Mouse (Mus musculus) heart, postnatal 25 days (tissue): ENCODE data around the gene Cd200. TPM values are rescaled to one million over a fixed set of nuclear protein-coding genes. Genes with fewer than 3 reads are reported as not detected.
"Not testable (repeated sequence)": the region's sequence is repeated elsewhere in the genome, so short reads cannot be mapped to it uniquely, and the experiment has no call there.

Source experiments
- DNase-seq: peaks from one replicate; pipeline ENCODE4 v3.0.0; 2022; ENCODE audit warnings: low spot score
- intact Hi-C: fragments of 180-260 bp; cut with DNase I; formaldehyde crosslinking; loops from one replicate; pipeline ENCODE4 v1.15.1; 2025
- total RNA-seq, 2 experiments: library from RNA; stranded (reverse); gene quantifications; 2 replicates each; pipeline ENCODE4 v1.2.3; 2021

Gene Cd200
- total RNA-seq, result 10 to 100 TPM; 60.5 to 61.8 TPM

GRCm38 (mm10) chr16:45408425-45409063 lies at the start of gene Cd200:
TSS of gene Cd200 (minus strand) at chr16:45409053.
- DNase-seq, result peak; percentile 50
- intact Hi-C loops, result loop anchor here (5.0 kb wide), 1 partner anchor 41 kb away; no protein-coding TSS in a partner anchor

GRCm38 (mm10) chr16:45454762-45455161 lies 45.9 kb upstream of the Cd200 start:
- DNase-seq, result no peak

GRCm38 (mm10) chr16:45437230-45437739 lies 28.4 kb upstream of the Cd200 start:
- intact Hi-C loops, result loop anchor here (10.0 kb wide), 1 partner anchor 158 kb away; no protein-coding TSS in a partner anchor
- no peak for DNase-seq

More at GRCm38 (mm10) chr16:45454762-45455161, 45.9 kb upstream of the Cd200 start:
- intact Hi-C loops, result no loop called here

GRCm38 (mm10) chr16:45435591-45435990 lies 26.7 kb upstream of the Cd200 start:
- intact Hi-C loops, result loop anchor here (10.0 kb wide), 1 partner anchor 159 kb away; no protein-coding TSS in a partner anchor

GRCm38 (mm10) chr16:45427651-45428050 lies 18.8 kb upstream of the Cd200 start:
- intact Hi-C loops, result no loop called here
- no peak for DNase-seq

More at GRCm38 (mm10) chr16:45435591-45435990, 26.7 kb upstream of the Cd200 start:
- DNase-seq, result no peak

GRCm38 (mm10) chr16:45413497-45413896 lies 4.6 kb upstream of the Cd200 start:
- DNase-seq, result no peak
- intact Hi-C loops, result loop anchor here (2.0 kb wide), 1 partner anchor 83 kb away; no protein-coding TSS in a partner anchor

- intact Hi-C loops, result loop anchor here (5.0 kb wide), 1 partner anchor 42 kb away; no protein-coding TSS in a partner anchor
- not testable (repeated sequence) for DNase-seq
These were observed 202 bp upstream of the Cd200 start for GRCm38 (mm10) chr16:45409064-45409446.

GRCm38 (mm10) chr16:45407645-45408400 lies 1.0 kb downstream of the Cd200 start:
- intact Hi-C loops, result loop anchor here (5.0 kb wide), 1 partner anchor 41 kb away; no protein-coding TSS in a partner anchor
- DNase-seq, result no peak

GRCm38 (mm10) chr16:45407091-45407490 lies 1.8 kb downstream of the Cd200 start:
- no peak for DNase-seq
- intact Hi-C loops, result loop anchor here (5.0 kb wide), 1 partner anchor 40 kb away; no protein-coding TSS in a partner anchor

GRCm38 (mm10) chr16:45402951-45403350 lies 5.9 kb downstream of the Cd200 start:
- no peak for DNase-seq
- intact Hi-C loops, result no loop called here

- intact Hi-C loops, result no loop called here
- no peak for DNase-seq
These were observed 6.8 kb downstream of the Cd200 start for GRCm38 (mm10) chr16:45402036-45402435.

- intact Hi-C loops, result no loop called here
These were observed 8.8 kb downstream of the Cd200 start for GRCm38 (mm10) chr16:45399947-45400555.

GRCm38 (mm10) chr16:45399411-45399810 lies 9.4 kb downstream of the Cd200 start:
- intact Hi-C loops, result no loop called here

More at GRCm38 (mm10) chr16:45399947-45400555, 8.8 kb downstream of the Cd200 start:
- DNase-seq, result no peak

GRCm38 (mm10) chr16:45397440-45397839 lies 11.4 kb downstream of the Cd200 start:
- intact Hi-C loops, result no loop called here

More at GRCm38 (mm10) chr16:45399411-45399810, 9.4 kb downstream of the Cd200 start:
- no peak for DNase-seq

GRCm38 (mm10) chr16:45392246-45392645 lies 16.6 kb downstream of the Cd200 start:
- no peak for DNase-seq

More at GRCm38 (mm10) chr16:45397440-45397839, 11.4 kb downstream of the Cd200 start:
- no peak for DNase-seq

GRCm38 (mm10) chr16:45391680-45392079 lies 17.2 kb downstream of the Cd200 start:
- intact Hi-C loops, result no loop called here
- DNase-seq, result no peak

More at GRCm38 (mm10) chr16:45392246-45392645, 16.6 kb downstream of the Cd200 start:
- intact Hi-C loops, result no loop called here

- intact Hi-C loops, result no loop called here
- no peak for DNase-seq
These were observed 18.4 kb downstream of the Cd200 start for GRCm38 (mm10) chr16:45390286-45390956.

GRCm38 (mm10) chr16:45389833-45390232 lies 19.0 kb downstream of the Cd200 start:
- intact Hi-C loops, result no loop called here
- DNase-seq, result no peak

GRCm38 (mm10) chr16:45389041-45389440 lies 19.8 kb downstream of the Cd200 start:
- intact Hi-C loops, result no loop called here
- DNase-seq, result no peak
